Mouse (Mus musculus): Measurements from ENCODE around the gene Gadd45g.

DNA sequence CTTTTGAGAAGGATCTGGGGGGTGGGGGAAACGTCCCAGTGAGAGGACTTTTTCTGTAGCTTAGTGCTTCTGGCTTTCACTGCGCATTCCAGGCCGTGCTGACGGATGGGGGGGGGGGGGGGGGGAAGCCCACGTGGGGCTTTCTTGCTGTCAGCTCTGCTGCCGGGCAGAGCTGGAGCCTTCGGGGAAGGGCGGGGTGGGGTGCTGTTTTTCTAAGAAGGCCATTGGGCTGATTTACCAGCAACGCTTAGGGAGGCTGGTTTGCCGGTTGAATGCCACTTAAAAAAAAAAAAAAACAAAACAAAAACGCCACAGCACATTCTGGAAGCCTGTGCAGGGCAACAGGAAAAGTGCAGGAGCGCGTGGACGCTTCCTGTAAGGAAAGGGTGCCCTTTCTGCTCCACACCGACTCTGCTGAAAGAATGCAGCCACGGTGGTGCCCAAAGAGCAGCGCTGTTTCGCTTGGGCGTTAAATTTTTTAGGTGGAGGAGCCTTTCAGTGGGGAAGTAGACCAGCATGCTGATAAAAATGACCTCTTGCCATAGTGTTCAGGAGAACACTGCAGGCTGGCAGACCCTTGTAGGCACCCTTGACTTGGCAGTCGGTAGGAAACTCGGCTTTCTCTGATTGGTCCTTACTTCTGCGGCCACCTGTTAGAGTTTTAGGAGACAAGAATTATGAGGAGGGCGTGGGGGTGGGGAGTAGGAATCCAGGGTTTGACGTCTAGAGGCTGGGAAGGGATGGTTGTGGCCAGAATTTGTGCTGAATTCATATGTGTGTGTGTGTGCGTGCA is 3.0 kb downstream of the Gadd45g start:
- TF ChIP-seq GATA1 (IDR thresholded peaks at IDR 0.05; ENCODE audit: borderline replicate concordance, low read length): no peak
- TF ChIP-seq FLI1 (IDR thresholded peaks at IDR 0.05; ENCODE audit: low read length): no peak
